8 mouse cellular contexts compared by ENCODE assay signal in the genomic region with DNA sequence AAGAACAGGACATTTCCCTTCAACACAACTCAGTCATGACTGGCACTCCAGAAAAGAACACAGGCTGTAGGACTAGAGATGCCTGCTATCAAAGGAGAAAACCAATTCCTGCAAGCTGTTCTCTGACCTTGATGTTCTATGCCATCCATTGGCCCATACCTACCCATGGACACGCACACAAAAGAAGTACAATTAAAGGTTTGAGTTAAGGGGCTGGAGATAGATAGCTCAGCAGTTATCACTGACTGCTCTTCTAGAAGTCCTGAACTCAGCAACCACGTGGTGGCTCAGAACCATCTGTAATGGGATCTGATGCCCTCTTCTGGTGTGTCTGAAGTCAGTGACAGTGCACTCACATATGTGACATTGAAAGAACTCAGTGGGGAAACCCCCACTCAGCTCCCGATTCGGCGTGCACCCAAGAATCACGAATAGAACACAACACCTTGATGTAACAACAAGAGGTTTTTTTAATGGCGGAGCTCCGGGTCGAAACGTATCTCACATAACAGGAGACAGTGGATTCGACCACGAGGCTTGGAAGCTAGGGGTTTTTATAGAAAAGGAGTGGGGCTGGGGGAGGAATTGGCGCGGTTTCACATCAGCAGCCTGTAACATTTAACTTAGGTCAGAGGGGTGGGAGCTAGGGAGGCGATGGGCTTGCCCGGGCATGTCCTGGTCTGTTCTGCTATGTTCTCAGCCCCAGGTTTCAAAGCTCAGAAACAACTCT. TPM values are rescaled to one million over a fixed set of nuclear protein-coding genes. Genes with fewer than 3 reads are reported as not detected.
DNase-seq lines count a peak whose midpoint lies in the region; ATAC-seq and TF ChIP-seq lines count a peak whose summit lies in the region.
"Not testable (repeated sequence)": the region's sequence is repeated elsewhere in the genome, so short reads cannot be mapped to it uniquely, and the experiment has no call there.

No protein-coding gene starts in this region.

- peak overlapping the region; percentile 83; the same call in 1 of the 2 replicates for H3K4me2 ChIP-seq in embryonic facial prominence, embryonic 11.5 days (ENCODE audit: low read depth, low read length)
- H3K4me2 ChIP-seq in forebrain, embryonic 16.5 days (ENCODE audit: low read length): peak overlapping the region; percentile 67
- peak overlapping the region; percentile 90 for H3K4me2 ChIP-seq in hindbrain, embryonic 11.5 days (replicated peaks; ENCODE audit: low read depth, low read length)
- H3K4me2 ChIP-seq in kidney, embryonic 16.5 days (replicated peaks; ENCODE audit: low read depth, low read length): peak overlapping the region; percentile 81
- H3K4me2 ChIP-seq in liver, embryonic 15.5 days: peak overlapping the region; percentile 89
- H3K4me2 ChIP-seq in midbrain, embryonic 14.5 days (ENCODE audit: low read length): peak overlapping the region; percentile 94
- peak overlapping the region; percentile 83 for H3K4me2 ChIP-seq in stomach, embryonic 16.5 days (ENCODE audit: low read depth, low read length)

- not testable (repeated sequence) for TF ChIP-seq CTCF in ES-Bruce4 (IDR thresholded peaks at IDR 0.05; ENCODE audit: low read depth, low read length)

- peak overlapping the region; percentile 83 for H3K4me3 ChIP-seq in ES-Bruce4 (ENCODE audit: low read depth, low read length)
- peak overlapping the region; percentile 71 for H3K4me3 ChIP-seq in embryonic facial prominence, embryonic 11.5 days (ENCODE audit: low read depth, low read length)
- H3K4me3 ChIP-seq in forebrain, embryonic 16.5 days (replicated peaks; ENCODE audit: low read length); hindbrain, embryonic 11.5 days (ENCODE audit: low read depth, low read length); midbrain, embryonic 14.5 days (replicated peaks; ENCODE audit: low read depth, low read length): not testable (repeated sequence)
- H3K4me3 ChIP-seq in kidney, embryonic 16.5 days (ENCODE audit: low read length): peak overlapping the region; percentile 82
- H3K4me3 ChIP-seq in liver, embryonic 15.5 days (replicated peaks): peak overlapping the region; percentile 66
- H3K4me3 ChIP-seq in stomach, embryonic 16.5 days (replicated peaks; ENCODE audit: low read length): peak overlapping the region; percentile 78

- peak overlapping the region; percentile 100 for H3K27ac ChIP-seq in ES-Bruce4 (ENCODE audit: insufficient read depth, low read length)
- not testable (repeated sequence) for H3K27ac ChIP-seq in embryonic facial prominence, embryonic 11.5 days (replicated peaks; ENCODE audit: low read depth, low read length); forebrain, embryonic 16.5 days (ENCODE audit: low read length); hindbrain, embryonic 11.5 days (ENCODE audit: low read depth, low read length); midbrain, embryonic 14.5 days (replicated peaks; ENCODE audit: low read depth, low read length)
- H3K27ac ChIP-seq in kidney, embryonic 16.5 days (ENCODE audit: low read length): peak overlapping the region; percentile 76
- H3K27ac ChIP-seq in liver, embryonic 15.5 days (replicated peaks): peak overlapping the region; percentile 54
- H3K27ac ChIP-seq in stomach, embryonic 16.5 days (ENCODE audit: low read length): 0 out of 2 replicates have a peak overlapping the region, but pooled peaks have one; percentile 1

- not testable (repeated sequence) for H3K4me1 ChIP-seq in ES-Bruce4 (ENCODE audit: control insufficient read depth, insufficient read depth, low read length); embryonic facial prominence, embryonic 11.5 days (ENCODE audit: control insufficient read depth, insufficient read depth, low read length); hindbrain, embryonic 11.5 days (replicated peaks; ENCODE audit: control insufficient read depth, insufficient read depth, low read length); kidney, embryonic 16.5 days (ENCODE audit: insufficient read depth, low read length); stomach, embryonic 16.5 days (ENCODE audit: control insufficient read depth, insufficient read depth, low read length)
- peaks cover 16% of the 10 kb centered on the region for H3K4me1 ChIP-seq in forebrain, embryonic 16.5 days (replicated peaks; ENCODE audit: control insufficient read depth, insufficient read depth, low read length)
- peaks cover 29% of the 10 kb centered on the region for H3K4me1 ChIP-seq in liver, embryonic 15.5 days (replicated peaks)
- peaks cover 16% of the 10 kb centered on the region; the same call in 1 of the 2 replicates for H3K4me1 ChIP-seq in midbrain, embryonic 14.5 days (ENCODE audit: control insufficient read depth, insufficient read depth, low read length)

- 71% methylated on average over 10 of the region's 16 CpGs for WGBS in embryonic facial prominence, embryonic 11.5 days
- 62% methylated on average over 9 of the region's 16 CpGs for WGBS in forebrain, embryonic 16.5 days
- WGBS in hindbrain, embryonic 11.5 days: 75% methylated on average over 11 of the region's 16 CpGs
- WGBS in kidney, embryonic 16.5 days: 48% methylated on average over 12 of the region's 16 CpGs
- WGBS in liver, embryonic 15.5 days (ENCODE audit: insufficient replicate concordance): 14% methylated on average over 13 of the region's 16 CpGs
- WGBS in midbrain, embryonic 14.5 days: 79% methylated on average over 12 of the region's 16 CpGs
- 50% methylated on average over 10 of the region's 16 CpGs for WGBS in stomach, embryonic 16.5 days

- ATAC-seq in embryonic facial prominence, embryonic 11.5 days (replicated peaks; ENCODE audit: insufficient number of reproducible peaks, low FRiP score, low TSS enrichment, low read depth); forebrain, embryonic 16.5 days; hindbrain, embryonic 11.5 days (ENCODE audit: low FRiP score); kidney, embryonic 16.5 days (ENCODE audit: low FRiP score, low TSS enrichment); liver, embryonic 15.5 days (ENCODE audit: insufficient read depth); midbrain, embryonic 14.5 days (ENCODE audit: low FRiP score, low TSS enrichment); stomach, embryonic 16.5 days (ENCODE audit: insufficient read depth, low FRiP score): not testable (repeated sequence)

- not testable (repeated sequence) for DNase-seq in embryonic facial prominence, embryonic 11.5 days (ENCODE audit: low spot score); hindbrain, embryonic 11.5 days (ENCODE audit: low spot score); midbrain, embryonic 14.5 days

- not testable (repeated sequence) for H3K27me3 ChIP-seq in ES-Bruce4 (ENCODE audit: control insufficient read depth, insufficient read depth, low read length, poor library complexity, severe bottlenecking); embryonic facial prominence, embryonic 11.5 days (ENCODE audit: control insufficient read depth, insufficient read depth, low read length); forebrain, embryonic 16.5 days (replicated peaks; ENCODE audit: control insufficient read depth, insufficient read depth, low read length); hindbrain, embryonic 11.5 days (ENCODE audit: control insufficient read depth, insufficient read depth, low read length); kidney, embryonic 16.5 days (ENCODE audit: insufficient read depth, low read length); liver, embryonic 15.5 days; midbrain, embryonic 14.5 days (ENCODE audit: control insufficient read depth, insufficient read depth, low read length); stomach, embryonic 16.5 days (ENCODE audit: control insufficient read depth, insufficient read depth, low read length)

- TF ChIP-seq POLR2A in ES-Bruce4 (IDR thresholded peaks at IDR 0.05; ENCODE audit: insufficient read depth, low read length): not testable (repeated sequence)

- peaks cover 39% of the 10 kb centered on the region for H3K36me3 ChIP-seq in ES-Bruce4 (ENCODE audit: control insufficient read depth, insufficient read depth, low read length, poor library complexity, severe bottlenecking)
- H3K36me3 ChIP-seq in embryonic facial prominence, embryonic 11.5 days (replicated peaks; ENCODE audit: control insufficient read depth, insufficient read depth, low read depth, low read length); hindbrain, embryonic 11.5 days (ENCODE audit: control insufficient read depth, insufficient read depth, low read length): not testable (repeated sequence)
- peaks cover 17% of the 10 kb centered on the region for H3K36me3 ChIP-seq in forebrain, embryonic 16.5 days (ENCODE audit: control insufficient read depth, insufficient read depth)
- H3K36me3 ChIP-seq in kidney, embryonic 16.5 days (ENCODE audit: insufficient read depth, low read length): peaks cover 27% of the 10 kb centered on the region
- H3K36me3 ChIP-seq in liver, embryonic 15.5 days (replicated peaks): peaks cover 30% of the 10 kb centered on the region
- peaks cover 24% of the 10 kb centered on the region for H3K36me3 ChIP-seq in midbrain, embryonic 14.5 days (ENCODE audit: control insufficient read depth, insufficient read depth, low read length)
- H3K36me3 ChIP-seq in stomach, embryonic 16.5 days (ENCODE audit: control insufficient read depth, insufficient read depth, low read length): peaks cover 31% of the 10 kb centered on the region

- TF ChIP-seq EP300 in ES-Bruce4 (IDR thresholded peaks at IDR 0.05; ENCODE audit: insufficient read depth, low read depth, low read length): not testable (repeated sequence)

- peak overlapping the region; percentile 90 for H3K9ac ChIP-seq in ES-Bruce4 (ENCODE audit: low read depth, poor library complexity, severe bottlenecking)
- H3K9ac ChIP-seq in embryonic facial prominence, embryonic 11.5 days (replicated peaks; ENCODE audit: low read length): peak overlapping the region; percentile 81; the same call in 1 of the 2 replicates
- not testable (repeated sequence) for H3K9ac ChIP-seq in forebrain, embryonic 16.5 days (replicated peaks; ENCODE audit: low read depth, low read length); hindbrain, embryonic 11.5 days (ENCODE audit: low read depth, low read length); midbrain, embryonic 14.5 days (replicated peaks; ENCODE audit: low read length)
- H3K9ac ChIP-seq in kidney, embryonic 16.5 days (replicated peaks; ENCODE audit: low read length): peak overlapping the region; percentile 91
- peak overlapping the region; percentile 73 for H3K9ac ChIP-seq in liver, embryonic 15.5 days
- H3K9ac ChIP-seq in stomach, embryonic 16.5 days (ENCODE audit: low read length): peak overlapping the region; percentile 92

- not testable (repeated sequence) for H3K9me3 ChIP-seq in ES-Bruce4 (replicated peaks; ENCODE audit: control insufficient read depth, insufficient read depth, low read length, poor library complexity, severe bottlenecking); embryonic facial prominence, embryonic 11.5 days (replicated peaks; ENCODE audit: control insufficient read depth, low read length); forebrain, embryonic 16.5 days (ENCODE audit: control insufficient read depth, low read length); hindbrain, embryonic 11.5 days (ENCODE audit: control insufficient read depth, low read length); kidney, embryonic 16.5 days (ENCODE audit: low read length); liver, embryonic 15.5 days (replicated peaks); midbrain, embryonic 14.5 days (ENCODE audit: control insufficient read depth, low read length); stomach, embryonic 16.5 days (replicated peaks; ENCODE audit: control insufficient read depth, low read length)

RNA-seq across cellular contexts. Expression of gene Myo1g, which starts 5.9 kb away (rescaled TPM):
- polyA plus RNA-seq in ES-Bruce4 (2011; ENCODE audit: insufficient read depth, insufficient read length, low read depth, missing spikeins): 0.36 and 1.1 TPM in 2 replicates
- 0.29 and 0.67 TPM in 2 replicates for polyA plus RNA-seq in embryonic facial prominence, embryonic 11.5 days (2014; fragmentation: Nextera tagmentation; extraction: Ambion mirVana)
- 0.20 and 0.60 TPM in 2 replicates for polyA plus RNA-seq in forebrain, embryonic 16.5 days (2015; fragmentation: Nextera tagmentation; extraction: Ambion mirVana)
- polyA plus RNA-seq in hindbrain, embryonic 11.5 days (2014; fragmentation: Nextera tagmentation; extraction: Ambion mirVana): 0.43 and 0.53 TPM in 2 replicates
- 1.0 and 1.2 TPM in 2 replicates for polyA plus RNA-seq in kidney, embryonic 16.5 days (2015; fragmentation: Nextera tagmentation; extraction: Ambion mirVana)
- polyA plus RNA-seq in liver, embryonic 15.5 days (2015; fragmentation: Nextera tagmentation; extraction: Ambion mirVana): 9.4 and 9.6 TPM in 2 replicates
- polyA plus RNA-seq in midbrain, embryonic 14.5 days (2014; fragmentation: Nextera tagmentation; extraction: Ambion mirVana): 0.15 and 0.37 TPM in 2 replicates
- polyA plus RNA-seq in stomach, embryonic 16.5 days (2015; fragmentation: Nextera tagmentation; extraction: Ambion mirVana): 3.5 and 3.9 TPM in 2 replicates

RNA-seq across cellular contexts. Expression of gene Ccm2, which starts 20.0 kb away (rescaled TPM):
- 36.5 and 38.7 TPM in 2 replicates for polyA plus RNA-seq in ES-Bruce4 (2011; ENCODE audit: insufficient read depth, insufficient read length, low read depth, missing spikeins)
- 81.6 and 90.7 TPM in 2 replicates for polyA plus RNA-seq in embryonic facial prominence, embryonic 11.5 days (2014; fragmentation: Nextera tagmentation; extraction: Ambion mirVana)
- 101 and 107 TPM in 2 replicates for polyA plus RNA-seq in forebrain, embryonic 16.5 days (2015; fragmentation: Nextera tagmentation; extraction: Ambion mirVana)
- polyA plus RNA-seq in hindbrain, embryonic 11.5 days (2014; fragmentation: Nextera tagmentation; extraction: Ambion mirVana): 88.2 and 88.4 TPM in 2 replicates
- polyA plus RNA-seq in kidney, embryonic 16.5 days (2015; fragmentation: Nextera tagmentation; extraction: Ambion mirVana): 90.5 and 93.3 TPM in 2 replicates
- polyA plus RNA-seq in liver, embryonic 15.5 days (2015; fragmentation: Nextera tagmentation; extraction: Ambion mirVana): 40.1 and 43.9 TPM in 2 replicates
- 73.8 and 84.3 TPM in 2 replicates for polyA plus RNA-seq in midbrain, embryonic 14.5 days (2014; fragmentation: Nextera tagmentation; extraction: Ambion mirVana)
- 64.9 and 66.5 TPM in 2 replicates for polyA plus RNA-seq in stomach, embryonic 16.5 days (2015; fragmentation: Nextera tagmentation; extraction: Ambion mirVana)

RNA-seq across cellular contexts. Expression of gene Purb, which starts 51.0 kb away (rescaled TPM):
- polyA plus RNA-seq in ES-Bruce4 (2011; ENCODE audit: insufficient read depth, insufficient read length, low read depth, missing spikeins): 49.8 and 52.0 TPM in 2 replicates
- 14.8 and 15.8 TPM in 2 replicates for polyA plus RNA-seq in embryonic facial prominence, embryonic 11.5 days (2014; fragmentation: Nextera tagmentation; extraction: Ambion mirVana)
- polyA plus RNA-seq in forebrain, embryonic 16.5 days (2015; fragmentation: Nextera tagmentation; extraction: Ambion mirVana): 14.4 and 16.7 TPM in 2 replicates
- 12.7 and 17.9 TPM in 2 replicates for polyA plus RNA-seq in hindbrain, embryonic 11.5 days (2014; fragmentation: Nextera tagmentation; extraction: Ambion mirVana)
- 24.8 and 30.1 TPM in 2 replicates for polyA plus RNA-seq in kidney, embryonic 16.5 days (2015; fragmentation: Nextera tagmentation; extraction: Ambion mirVana)
- polyA plus RNA-seq in liver, embryonic 15.5 days (2015; fragmentation: Nextera tagmentation; extraction: Ambion mirVana): 7.6 TPM in 2 replicates
- polyA plus RNA-seq in midbrain, embryonic 14.5 days (2014; fragmentation: Nextera tagmentation; extraction: Ambion mirVana): 12.5 and 12.7 TPM in 2 replicates
- polyA plus RNA-seq in stomach, embryonic 16.5 days (2015; fragmentation: Nextera tagmentation; extraction: Ambion mirVana): 30.9 and 31.0 TPM in 2 replicates
